ENCODE assay signal across 9 mouse cellular contexts in the genomic region with DNA sequence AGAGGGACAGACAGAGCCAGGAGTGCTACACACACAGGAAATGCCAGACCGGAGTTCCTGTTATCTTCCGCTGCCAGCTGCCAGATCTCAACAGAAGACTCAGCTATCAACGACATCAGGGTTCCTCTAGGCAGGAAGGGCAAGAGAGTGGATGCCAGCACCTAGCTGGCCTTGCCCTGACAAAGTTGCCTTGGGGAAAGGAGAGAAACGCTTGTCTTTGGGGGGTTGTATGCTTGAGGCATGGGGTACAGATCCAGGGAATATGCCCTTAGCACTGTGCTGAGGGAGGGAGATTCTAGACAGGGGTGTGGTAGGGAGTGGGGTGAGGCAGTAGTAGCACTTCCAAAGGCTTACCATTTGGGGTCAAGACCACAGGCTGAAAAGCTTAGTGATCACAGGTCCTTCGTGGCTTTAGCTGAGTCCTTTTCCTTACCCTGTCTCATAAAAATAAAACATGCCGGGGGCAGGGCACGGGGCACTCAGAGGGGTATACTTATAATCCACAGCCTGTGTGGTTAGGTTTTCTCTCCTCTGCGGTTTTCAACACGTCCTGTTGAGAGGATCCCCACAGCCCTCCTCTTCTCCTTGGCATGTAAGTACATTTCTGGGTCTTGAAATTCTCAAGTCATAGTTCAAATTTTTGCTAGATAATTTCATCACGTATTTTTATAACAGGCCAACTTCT. TPM values are rescaled to one million over a fixed set of nuclear protein-coding genes. Genes with fewer than 3 reads are reported as not detected.
A peak's percentile ranks its signal among the peaks of the same experiment; 100 is the strongest.
DNase-seq lines count a peak whose midpoint lies in the region; ATAC-seq lines count a peak whose summit lies in the region.
"Had no signal": no experiment of that assay in that cellular context is flagged by ENCODE, and none has a peak within 500 bp of the region (broad histone marks: within the 10 kb centered on the region; RNA-seq: fewer than 3 reads in every experiment).

No protein-coding gene starts in this region.

- H3K4me1 ChIP-seq in midbrain, embryonic 15.5 days, result peaks cover 34% of the 10 kb centered on the region

- peak; percentile 44 for DNase-seq in adrenal gland, postnatal 14 days
- DNase-seq in adrenal gland, adult 18-20 months (ENCODE audit: low spot score in 2 of 2), result no peak
- DNase-seq in T-cell, adult 2 months (ENCODE audit: low spot score), result peak; percentile 87
- peak; percentile 35 for DNase-seq in kidney, postnatal 10 days
- DNase-seq in left cerebral cortex, adult 8-10 months (ENCODE audit: low spot score in 2 of 2), result no peak
- no peak for DNase-seq in ovary, postnatal 10 days (ENCODE audit: low spot score)

- WGBS in midbrain, embryonic 15.5 days, result 71% methylated on average over 10 of the region's 10 CpGs

- no peaks in the 10 kb centered on the region for H3K36me3 ChIP-seq in midbrain, embryonic 15.5 days (replicated peaks)
- H3K36me3 ChIP-seq: hindbrain, embryonic 15.5 days had no signal

- H3K27ac ChIP-seq in midbrain, embryonic 15.5 days, result no peak overlapping the region

- no peaks in the 10 kb centered on the region for H3K9me3 ChIP-seq in midbrain, embryonic 15.5 days
- H3K9me3 ChIP-seq: hindbrain, embryonic 15.5 days had no signal

- H3K9ac ChIP-seq in midbrain, embryonic 15.5 days, result no peak overlapping the region

- no peaks in the 10 kb centered on the region for H3K27me3 ChIP-seq in midbrain, embryonic 15.5 days (replicated peaks)
- H3K27me3 ChIP-seq: hindbrain, embryonic 15.5 days had no signal

- H3K4me3 ChIP-seq in midbrain, embryonic 15.5 days, result no peak overlapping the region

- H3K4me2 ChIP-seq in midbrain, embryonic 15.5 days, result no peak overlapping the region

- 0 out of 2 replicates have a peak, but pooled peaks have one; percentile 8 for ATAC-seq in monocyte, adult 5-6 weeks (replicated peaks; ENCODE audit: insufficient number of reproducible peaks, low FRiP score, low TSS enrichment, poor library complexity, severe bottlenecking)
- ATAC-seq in midbrain, embryonic 15.5 days (replicated peaks), result no peak

RNA-seq across cellular contexts. Expression of a gene that starts 1.1 kb away (rescaled TPM):
- 27.7 and 30.8 TPM in 2 replicates for total RNA-seq in adrenal gland, postnatal 14 days (2021)
- 10 to 100 TPM; 20.2 to 27.6 TPM for total RNA-seq in adrenal gland, adult 18-20 months (2021)
- 28.8 to 49.4 TPM (median 38.9 TPM) in 3 replicates for total RNA-seq in monocyte, adult 5-6 weeks (2017)
- 10 to 100 TPM; 25.2 to 37.4 (median 32.2) TPM for total RNA-seq in left cerebral cortex, adult 8-10 months (2022)
- 92.5 and 94.2 TPM in 2 replicates for polyA plus RNA-seq in midbrain, embryonic 15.5 days (2015; fragmentation: Nextera tagmentation; extraction: Ambion mirVana)

RNA-seq across cellular contexts. Expression of a gene that starts 51.9 kb away (rescaled TPM):
- 45.6 and 48.0 TPM in 2 replicates for total RNA-seq in adrenal gland, postnatal 14 days (2021)
- 10 to 100 TPM; 60.2 to 73.8 TPM for total RNA-seq in adrenal gland, adult 18-20 months (2021)
- total RNA-seq in monocyte, adult 5-6 weeks (2017), result 44.6 to 80.4 TPM (median 63.0 TPM) in 3 replicates
- total RNA-seq in left cerebral cortex, adult 8-10 months (2022), result 10 to 100 TPM; 72.6 to 76.5 (median 74.7) TPM
- 79.4 and 81.6 TPM in 2 replicates for polyA plus RNA-seq in midbrain, embryonic 15.5 days (2015; fragmentation: Nextera tagmentation; extraction: Ambion mirVana)

Comparison
In these comparisons a context has a peak if more than half of its experiments do, and no peak if none do; other contexts are left out.
1. DNase-seq: peak in adrenal gland, postnatal 14 days (single experiment), T-cell, adult 2 months (single experiment) and kidney, postnatal 10 days (single experiment); none in adrenal gland, adult 18-20 months (0 of 2), left cerebral cortex, adult 8-10 months (0 of 2) and ovary, postnatal 10 days (single experiment).